Mouse (Mus musculus) liver, adult 2 months (tissue): Measurements from ENCODE around the gene Pnrc2. TPM values are rescaled to one million over a fixed set of nuclear protein-coding genes. Genes with fewer than 3 reads are reported as not detected.

ENCODE experiments used
- DNase-seq: peaks from one replicate; pipeline ENCODE4 v3.0.0-alpha.2; 2011; ENCODE audit warnings: low read depth, low spot score; ENCODE audit errors: extremely low read depth
- H3K27ac ChIP-seq: fragments of 200-500 bp; replicated peaks from 2 replicates; pipeline ENCODE4 v1.5.1; 2012; ENCODE audit warnings: low read depth, mild to moderate bottlenecking, control low read depth, inconsistent platforms, low read length; ENCODE audit not compliant: insufficient read depth
- H3K27me3 ChIP-seq: fragments of 200-500 bp; 2 replicates; pipeline ENCODE4 v1.6.1; 2012; ENCODE audit warnings: mild to moderate bottlenecking, moderate library complexity, low read length, inconsistent platforms; ENCODE audit not compliant: control insufficient read depth, insufficient read depth
- H3K36me3 ChIP-seq: fragments of 200-500 bp; 2 replicates; pipeline ENCODE4 v1.6.1; 2012; ENCODE audit warnings: low read length, inconsistent platforms; ENCODE audit not compliant: control insufficient read depth, insufficient read depth
- H3K4me1 ChIP-seq: fragments of 200-500 bp; 2 replicates; pipeline ENCODE4 v1.6.1; 2011; ENCODE audit warnings: low read length; ENCODE audit not compliant: control insufficient read depth, insufficient read depth
- H3K4me3 ChIP-seq: fragments of 200-500 bp; 2 replicates; pipeline ENCODE4 v1.5.1; 2011; ENCODE audit warnings: low read depth, mild to moderate bottlenecking, control low read depth, low read length, moderate library complexity; ENCODE audit not compliant: insufficient read depth
- H3K79me2 ChIP-seq: fragments of 200-500 bp; 2 replicates; pipeline ENCODE4 v1.6.1; 2012; ENCODE audit warnings: inconsistent platforms, mild to moderate bottlenecking, low read length, moderate library complexity; ENCODE audit not compliant: control insufficient read depth, insufficient read depth
- H3K9ac ChIP-seq: fragments of 200-500 bp; 2 replicates; pipeline ENCODE4 v1.6.1; 2012; ENCODE audit warnings: low read depth, mild to moderate bottlenecking, control low read depth, inconsistent platforms, low read length
- CTCF ChIP-seq: fragments of 200-500 bp; IDR thresholded peaks from 2 replicates; pipeline ENCODE4 v1.5.1; 2011; ENCODE audit warnings: low read depth, low read length, control low read depth
- POLR2A ChIP-seq: fragments of 200-500 bp; IDR thresholded peaks from 2 replicates; pipeline ENCODE4 v1.6.1; 2011; ENCODE audit warnings: low read length, control low read depth; ENCODE audit not compliant: insufficient read depth; ENCODE audit errors: extremely low read depth
- WGBS: fragments of 180-500 bp; shearing (Covaris S2); methylation state at CpG from one replicate; pipeline ENCODE4 v1.1.7; 2018; 5-methylcytosine and 5-hydroxymethylcytosine counted together
- polyA plus RNA-seq: library from polyadenylated mRNA; depleted of rRNA; stranded (reverse); fragments of >200 nt; gene quantifications from 2 replicates; pipeline ENCODE4 v1.2.3, GENCODE M21; 2012
- total RNA-seq: library from RNA; depleted of rRNA; stranded (reverse); fragments of >200 nt; gene quantifications from 2 replicates; pipeline ENCODE4 v1.2.3, GENCODE M21; 2014

Pnrc2 gene
- total and polyA plus RNA-seq, 2 experiments: 6.7 to 56.5 TPM

GRCm38 (mm10) chr4:135856223-135857091, 17.2 kb downstream of the Pnrc2 start:
- TF ChIP-seq CTCF: no peak
- no peak for TF ChIP-seq POLR2A
- Histone ChIP-seq H3K36me3 (no peaks in the 10 kb centered on the region), H3K27ac (peak overlapping the region; percentile 89), H3K79me2 (peaks cover 12% of the 10 kb centered on the region; the same call in 1 of the 2 replicates), H3K4me1 (peaks cover 6% of the 10 kb centered on the region), H3K27me3 (no peaks in the 10 kb centered on the region), H3K4me3 (peak overlapping the region; percentile 84), H3K9ac (peak overlapping the region; percentile 93)
- whole genome bisulfite sequencing: under 1% methylated on average over 91 of the region's 91 CpGs
- DNase-seq: no peak

GRCm38 (mm10) chr4:135855536-135856222, 18.0 kb downstream of the Pnrc2 start, which contains the start of gene Srsf10:
Gene Srsf10, plus strand, starts transcription at chr4:135855747.
- DNase-seq: peak; percentile 86
- Histone ChIP-seq H3K79me2 (peaks cover 12% of the 10 kb centered on the region; the same call in 1 of the 2 replicates), H3K4me1 (peaks cover 6% of the 10 kb centered on the region), H3K36me3 (no peaks in the 10 kb centered on the region), H3K9ac (peak within 1 kb of the TSS; percentile 93), H3K4me3 (peak within 1 kb of the TSS; percentile 84), H3K27ac (peak within 1 kb of the TSS; percentile 89), H3K27me3 (no peaks in the 10 kb centered on the region)
- WGBS: under 1% methylated on average over 62 of the region's 67 CpGs
- TF ChIP-seq CTCF (no peak), POLR2A (peak; percentile 83)

- Histone ChIP-seq H3K9ac (peak overlapping the region; percentile 78), H3K27ac (peak overlapping the region; percentile 67), H3K4me3 (peak overlapping the region; percentile 66), H3K79me2 (peaks cover 12% of the 10 kb centered on the region; the same call in 1 of the 2 replicates), H3K4me1 (peaks cover 6% of the 10 kb centered on the region), H3K27me3 (no peaks in the 10 kb centered on the region), H3K36me3 (no peaks in the 10 kb centered on the region)
- 3% methylated on average over 6 of the region's 6 CpGs for whole genome bisulfite sequencing
- no peak for DNase-seq
- TF ChIP-seq CTCF: no peak
- no peak for TF ChIP-seq POLR2A
These were observed 18.6 kb downstream of the Pnrc2 start for GRCm38 (mm10) chr4:135855080-135855479.

GRCm38 (mm10) chr4:135854630-135855029, 19.0 kb downstream of the Pnrc2 start:
- WGBS: 69% methylated on average over 11 of the region's 11 CpGs
- Histone ChIP-seq H3K9ac (no peak overlapping the region), H3K27me3 (no peaks in the 10 kb centered on the region), H3K79me2 (peaks cover 9% of the 10 kb centered on the region; the same call in 1 of the 2 replicates), H3K4me3 (no peak overlapping the region), H3K36me3 (no peaks in the 10 kb centered on the region), H3K27ac (no peak overlapping the region), H3K4me1 (peaks cover 4% of the 10 kb centered on the region)
- TF ChIP-seq POLR2A: no peak
- no peak for TF ChIP-seq CTCF
- no peak for DNase-seq

- peaks cover 6% of the 10 kb centered on the region; the same call in 1 of the 2 replicates for H3K79me2 ChIP-seq
- no peak overlapping the region for H3K9ac ChIP-seq
- 91% methylated on average over 14 of the region's 14 CpGs for WGBS
- H3K27ac ChIP-seq: no peak overlapping the region
- no peak for DNase-seq
- no peak overlapping the region for H3K4me3 ChIP-seq
- TF ChIP-seq CTCF (no peak), POLR2A (no peak)
- H3K36me3 ChIP-seq: no peaks in the 10 kb centered on the region
- no peaks in the 10 kb centered on the region for H3K27me3 ChIP-seq
- peaks cover 2% of the 10 kb centered on the region; the same call in 1 of the 2 replicates for H3K4me1 ChIP-seq
These were observed 19.6 kb downstream of the Pnrc2 start for GRCm38 (mm10) chr4:135853987-135854546.
